Mouse (Mus musculus): ENCODE data around the gene Tmem186.
A peak's percentile ranks its signal among the peaks of the same experiment; 100 is the strongest.

Tmem186 gene

GRCm38 (mm10) chr16:8666452-8666851, 28.9 kb upstream of the Tmem186 start:
- no peak for DNase-seq

- no peak for DNase-seq
Measured at GRCm38 (mm10) chr16:8665367-8665766, 27.9 kb upstream of the Tmem186 start.

DNA sequence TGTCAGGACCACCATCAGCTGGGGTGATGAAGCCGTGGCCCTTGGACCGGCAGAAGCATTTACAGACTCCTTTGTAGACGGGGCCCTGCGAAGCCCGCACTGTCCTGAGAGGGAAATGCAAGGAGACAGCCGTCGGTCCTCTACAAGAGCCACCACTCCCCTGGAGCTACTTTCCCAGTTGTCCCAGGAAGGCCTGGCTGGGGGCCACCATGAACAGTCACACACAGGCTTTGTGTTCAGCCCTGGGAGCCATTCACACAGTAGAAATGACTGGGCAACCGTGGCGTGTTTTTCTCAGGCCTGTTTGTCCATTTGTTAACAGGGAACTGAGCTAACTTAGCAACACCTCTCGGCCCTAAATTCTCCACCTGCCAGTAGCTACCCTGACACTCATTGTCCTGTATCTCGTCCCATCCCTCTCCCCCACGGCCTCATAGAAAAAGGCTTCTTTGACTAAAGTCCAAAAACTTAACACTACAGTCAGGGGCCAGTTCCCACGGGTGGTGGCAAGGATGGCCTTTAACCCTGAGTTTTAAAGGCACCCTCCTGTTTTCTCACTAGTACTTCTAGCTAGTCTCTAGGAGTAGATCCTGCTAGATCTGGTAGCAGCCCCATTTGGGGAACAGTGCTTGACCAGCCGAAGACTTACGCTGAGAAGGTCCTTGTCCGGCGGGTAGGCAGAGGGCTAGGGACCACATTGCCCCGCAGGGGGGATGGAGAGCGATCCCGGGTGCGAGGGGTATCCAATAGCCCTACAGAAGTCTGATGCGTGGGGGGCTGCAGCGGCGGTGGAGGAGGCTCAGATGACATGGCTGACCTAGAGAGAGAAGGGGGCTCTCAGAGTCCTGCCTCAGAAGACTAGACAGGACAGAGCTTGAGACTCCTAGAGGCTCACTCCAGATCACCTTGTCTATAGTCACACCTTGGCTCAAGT, 26.4 kb upstream of the Tmem186 start:
- no peak for DNase-seq

GRCm38 (mm10) chr16:8663022-8663421, 25.5 kb upstream of the Tmem186 start:
- no peak for DNase-seq

- DNase-seq: no peak
Measured at GRCm38 (mm10) chr16:8658764-8659163, 21.3 kb upstream of the Tmem186 start.

GRCm38 (mm10) chr16:8658349-8658748, 20.8 kb upstream of the Tmem186 start:
- no peak for DNase-seq

GRCm38 (mm10) chr16:8656256-8656655, 18.7 kb upstream of the Tmem186 start:
- DNase-seq: no peak

- DNase-seq: no peak
Measured at GRCm38 (mm10) chr16:8655599-8655998, 18.1 kb upstream of the Tmem186 start.

GRCm38 (mm10) chr16:8655108-8655507, 17.6 kb upstream of the Tmem186 start:
- DNase-seq: no peak

DNA sequence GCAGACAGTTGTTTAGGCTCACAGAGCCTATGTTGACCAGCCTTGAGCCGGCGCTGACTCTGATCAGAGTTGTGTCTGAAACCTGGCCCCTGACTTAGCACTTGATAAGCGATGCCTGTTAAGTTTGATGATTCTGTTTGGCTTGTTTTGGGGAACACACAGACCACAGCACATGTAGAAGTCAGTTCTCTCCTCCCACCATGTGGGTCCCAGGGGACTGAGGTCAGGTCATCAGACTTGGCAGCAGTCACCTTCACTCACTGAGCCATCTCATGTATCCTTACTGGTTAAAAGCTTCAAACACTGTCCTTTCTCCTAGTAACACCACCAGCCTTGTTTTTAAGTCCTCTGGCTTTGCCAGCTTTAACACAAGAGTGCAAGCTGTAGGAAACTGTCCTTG, 12.5 kb upstream of the Tmem186 start:
- no peak for DNase-seq

DNA sequence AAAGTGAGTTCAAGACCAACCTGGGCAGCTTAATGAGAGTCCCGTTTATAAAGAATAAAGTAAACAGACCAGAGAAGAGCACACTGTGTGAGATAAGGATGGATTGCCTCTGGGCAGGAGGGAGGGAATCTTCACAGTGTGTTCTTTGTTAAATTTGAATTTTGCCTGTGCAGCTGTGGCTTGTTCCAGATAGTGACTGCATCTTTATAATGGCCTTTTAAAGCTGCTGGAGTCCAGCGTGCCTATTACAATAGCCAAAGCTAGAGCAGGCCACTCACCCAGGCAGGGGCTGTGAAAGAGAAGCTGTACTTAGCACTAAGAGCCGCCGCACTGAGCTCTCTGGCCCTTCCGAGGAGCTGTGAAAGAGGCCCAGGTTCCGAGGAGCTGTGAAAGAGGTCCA, 8.0 kb upstream of the Tmem186 start:
- DNase-seq: no peak

DNA sequence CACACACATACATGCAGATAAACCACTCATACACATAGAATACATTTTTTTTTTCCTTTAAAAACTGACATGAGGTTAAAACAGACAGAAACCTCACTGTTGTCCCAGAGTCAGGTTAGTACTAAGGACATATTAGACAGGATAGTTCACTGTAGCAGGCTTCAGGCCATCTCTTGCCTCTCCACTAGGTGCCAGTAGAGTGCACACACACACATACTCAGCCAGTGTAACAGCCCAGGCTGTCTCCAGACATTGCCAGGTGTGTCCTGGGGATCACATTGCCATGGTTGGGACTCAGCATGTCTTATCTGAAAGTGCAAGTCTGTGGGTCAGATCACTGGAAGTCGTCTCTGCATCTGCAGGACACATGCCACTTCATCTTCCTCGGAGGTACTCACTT, 6.3 kb upstream of the Tmem186 start:
- DNase-seq: peak; percentile 28

DNA sequence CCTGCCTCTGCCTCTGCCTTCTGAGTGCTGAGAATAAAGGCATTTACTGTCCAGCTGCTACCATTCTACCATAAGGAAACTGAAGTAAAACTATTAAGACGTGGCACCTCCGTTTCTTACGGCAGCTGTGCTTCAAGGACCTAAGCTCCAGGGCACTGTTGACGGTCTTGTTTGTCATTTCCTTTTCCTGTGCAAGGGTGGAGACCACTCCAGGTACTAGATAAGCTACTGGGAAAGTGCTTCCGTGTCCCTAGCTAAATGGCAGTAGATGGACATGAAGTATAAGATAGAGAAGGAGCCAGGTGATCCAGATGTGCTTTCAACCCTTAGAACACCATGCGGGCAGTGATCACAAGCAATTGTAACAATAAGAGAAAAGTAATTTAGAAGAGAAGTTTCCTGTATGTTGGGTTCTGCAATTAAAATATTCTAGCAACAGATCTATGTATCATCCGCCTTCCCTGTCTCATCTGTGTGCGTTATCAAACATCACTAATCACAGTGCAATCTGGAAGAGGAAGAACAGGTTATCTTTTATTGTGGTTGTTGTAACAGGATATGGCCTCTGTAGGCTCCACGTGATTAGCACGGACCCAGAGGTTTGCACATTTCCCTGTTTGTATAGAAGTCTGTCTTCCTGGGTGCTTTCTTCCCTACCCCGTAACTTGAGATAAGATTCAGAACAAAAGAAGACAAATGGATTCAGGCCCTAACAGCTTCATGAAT, 2.1 kb upstream of the Tmem186 start:
- DNase-seq: no peak

- no peak for DNase-seq
Measured at GRCm38 (mm10) chr16:8638131-8638530, 619 bp upstream of the Tmem186 start.

DNA sequence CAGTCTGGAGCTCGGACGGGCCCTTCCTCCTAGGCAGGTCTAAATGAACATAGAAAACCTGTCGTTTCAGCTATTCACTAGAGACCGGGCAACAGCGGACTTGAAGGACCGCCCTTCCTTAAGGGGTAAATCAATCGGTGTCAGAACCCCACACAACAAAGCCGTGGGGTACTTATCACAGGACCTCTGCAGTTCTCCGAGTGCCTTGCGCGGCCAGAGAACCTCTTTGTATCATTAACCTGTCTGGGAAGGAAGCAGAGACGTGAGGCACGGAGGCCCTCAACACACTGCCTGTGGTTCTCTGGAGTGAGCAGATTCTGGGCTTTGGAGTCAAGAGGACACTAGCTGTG, 670 bp downstream of the Tmem186 start:
- DNase-seq: no peak

DNA sequence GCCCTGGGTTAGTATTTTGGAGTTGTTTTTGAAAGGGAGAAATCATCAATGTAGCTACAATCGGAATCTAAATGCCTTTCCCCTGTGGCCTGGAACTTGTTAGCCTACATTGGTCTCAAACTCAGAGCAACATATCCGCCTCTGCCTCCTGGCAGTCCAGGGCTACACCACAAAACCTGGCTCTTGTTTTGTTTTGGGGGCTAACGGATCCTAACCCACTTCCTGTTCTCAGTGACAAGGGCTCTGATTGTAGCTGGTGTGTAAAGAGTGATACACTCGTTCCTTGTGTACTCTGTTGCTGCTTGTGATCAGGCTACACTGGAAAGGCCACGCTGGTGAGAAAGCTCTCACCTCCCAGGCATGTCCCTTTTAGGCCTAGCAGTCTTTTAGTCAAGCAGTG, 6.1 kb downstream of the Tmem186 start:
- DNase-seq: no peak

- no peak for DNase-seq
Measured at GRCm38 (mm10) chr16:8630419-8630818, 7.1 kb downstream of the Tmem186 start.

- DNase-seq: no peak
Measured at GRCm38 (mm10) chr16:8620315-8621115, 17.0 kb downstream of the Tmem186 start.

DNA sequence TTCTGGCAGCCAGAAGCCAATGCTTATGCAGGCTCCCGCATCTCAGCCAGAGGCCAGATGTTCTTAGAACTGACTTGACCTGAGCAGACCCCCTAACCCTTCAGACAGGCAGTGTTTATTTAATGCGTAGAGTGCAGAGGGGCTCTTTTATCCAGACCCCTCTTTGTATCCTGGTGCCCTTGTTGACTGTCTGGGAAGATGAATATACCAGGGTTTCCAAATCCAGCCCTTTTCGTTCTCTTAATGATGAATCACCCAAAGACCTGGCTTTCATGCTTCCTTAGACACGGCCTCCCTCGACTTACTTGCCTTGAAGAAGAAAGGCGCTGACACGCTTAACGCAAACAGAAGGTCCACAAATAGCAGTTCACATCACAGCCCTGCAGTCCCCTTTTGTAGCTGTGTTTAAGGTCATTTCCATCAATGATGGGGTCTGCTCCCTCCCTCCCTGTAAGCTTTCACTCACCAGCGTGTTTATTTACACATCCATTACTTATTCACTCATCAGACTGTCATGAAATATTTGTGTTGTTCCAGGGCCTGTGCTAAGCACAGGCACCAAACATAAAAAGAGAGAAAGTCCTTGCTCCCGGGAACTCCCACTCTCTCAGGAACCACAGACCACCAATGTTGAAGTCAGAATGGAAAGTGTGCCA, 17.7 kb downstream of the Tmem186 start:
- DNase-seq: no peak

GRCm38 (mm10) chr16:8613447-8613846, 24.1 kb downstream of the Tmem186 start:
- no peak for DNase-seq

GRCm38 (mm10) chr16:8613039-8613438, 24.5 kb downstream of the Tmem186 start:
- no peak for DNase-seq

DNA sequence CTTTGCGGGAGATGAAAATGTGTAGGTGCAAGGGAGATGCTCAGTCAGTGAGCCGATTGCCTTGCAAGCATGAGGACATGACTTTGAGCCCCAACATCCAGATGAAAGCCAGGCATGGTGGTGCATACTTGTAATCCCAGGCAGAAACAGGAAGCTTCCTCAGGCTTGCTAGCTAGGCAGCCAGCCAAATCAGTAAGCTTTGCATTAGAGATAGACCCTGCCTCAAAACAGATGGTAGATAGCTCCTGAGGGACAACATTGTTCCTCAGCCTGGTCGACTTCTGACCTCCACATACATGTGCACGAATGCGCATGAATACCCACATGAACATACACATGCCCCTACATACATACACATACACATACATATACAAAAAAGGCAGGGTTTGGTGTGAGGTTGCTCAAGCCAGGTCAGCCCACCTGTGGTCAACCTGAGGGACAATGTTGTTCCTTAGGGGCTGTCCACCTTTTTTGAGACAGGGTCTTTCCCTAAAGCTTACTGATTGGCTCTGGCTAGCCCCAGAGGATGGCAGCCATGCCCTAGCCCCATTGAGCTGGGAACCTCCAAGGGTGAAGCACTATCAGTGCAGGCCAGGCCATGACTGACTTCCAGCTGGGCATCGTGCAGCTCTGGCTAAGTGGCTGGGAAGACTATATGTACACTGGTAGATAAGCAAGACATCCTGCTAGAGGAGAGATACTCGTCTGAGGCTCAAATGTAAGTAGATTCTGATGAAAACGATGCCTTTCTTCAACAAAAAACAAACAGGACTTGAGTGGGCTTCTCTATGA, 25.1 kb downstream of the Tmem186 start:
- DNase-seq: no peak
